In genomic region chr16:32406671-32407070, GRCm38 (mm10) we compare ENCODE assay signal across 25 mouse cellular contexts. TPM values are rescaled to one million over a fixed set of nuclear protein-coding genes. Genes with fewer than 3 reads are reported as not detected.
"Had no signal": no experiment of that assay in that cellular context is flagged by ENCODE, and none has a peak within 500 bp of the region (broad histone marks: within the 10 kb centered on the region; RNA-seq: fewer than 3 reads in every experiment).

No protein-coding gene starts in this region.

- H3K36me3 ChIP-seq: midbrain, embryonic 12.5 days; neural tube, embryonic 13.5 days; neural tube, embryonic 15.5 days had no signal

- ATAC-seq: midbrain, embryonic 16.5 days had no signal

- H3K4me3 ChIP-seq: midbrain, embryonic 12.5 days; myocyte; neural tube, embryonic 13.5 days; neural tube, embryonic 15.5 days had no signal

- H3K4me1 ChIP-seq: midbrain, embryonic 12.5 days; neural tube, embryonic 13.5 days; neural tube, embryonic 15.5 days had no signal

- H3K9ac ChIP-seq: lung, embryonic 14.5 days; midbrain, embryonic 12.5 days; neural tube, embryonic 13.5 days; neural tube, embryonic 15.5 days had no signal

- H3K9me3 ChIP-seq: midbrain, embryonic 12.5 days; neural tube, embryonic 13.5 days; neural tube, embryonic 15.5 days had no signal

- DNase-seq: lung, adult 18-20 months; lung, embryonic 14.5 days; lung, postnatal 10 days; lung, postnatal 4 days; midbrain, embryonic 14.5 days; retina, postnatal 1 day; right cerebral cortex, adult 18-20 months; right cerebral cortex, postnatal 25 days; right cerebral cortex, postnatal 4 days; spleen, adult 18-20 months; thymus, adult 18-20 months; thymus, postnatal 14 days; thymus, postnatal 36 days had no signal

- H3K27ac ChIP-seq: midbrain, embryonic 12.5 days; neural tube, embryonic 13.5 days; neural tube, embryonic 15.5 days had no signal

- H3K4me2 ChIP-seq: lung, embryonic 14.5 days; midbrain, embryonic 12.5 days; neural tube, embryonic 13.5 days; neural tube, embryonic 15.5 days had no signal

- H3K27me3 ChIP-seq: midbrain, embryonic 12.5 days; neural tube, embryonic 13.5 days; neural tube, embryonic 15.5 days had no signal

RNA-seq across cellular contexts. Expression of gene Tm4sf19, which starts 6.4 kb away (rescaled TPM):
- total RNA-seq: megakaryocyte, adult 5-6 weeks; megakaryocyte-erythroid progenitor cell, adult 5-6 weeks had no signal
- polyA plus RNA-seq: lung, embryonic 14.5 days; lung, embryonic 16.5 days; midbrain, embryonic 12.5 days; midbrain, embryonic 14.5 days; midbrain, embryonic 16.5 days; neural tube, embryonic 11.5 days; neural tube, embryonic 13.5 days; neural tube, embryonic 15.5 days; stomach, embryonic 14.5 days; stomach, embryonic 16.5 days; thymus, postnatal 0 days had no signal
